Mouse (Mus musculus): ENCODE results near the gene Tnnc1.

DNA sequence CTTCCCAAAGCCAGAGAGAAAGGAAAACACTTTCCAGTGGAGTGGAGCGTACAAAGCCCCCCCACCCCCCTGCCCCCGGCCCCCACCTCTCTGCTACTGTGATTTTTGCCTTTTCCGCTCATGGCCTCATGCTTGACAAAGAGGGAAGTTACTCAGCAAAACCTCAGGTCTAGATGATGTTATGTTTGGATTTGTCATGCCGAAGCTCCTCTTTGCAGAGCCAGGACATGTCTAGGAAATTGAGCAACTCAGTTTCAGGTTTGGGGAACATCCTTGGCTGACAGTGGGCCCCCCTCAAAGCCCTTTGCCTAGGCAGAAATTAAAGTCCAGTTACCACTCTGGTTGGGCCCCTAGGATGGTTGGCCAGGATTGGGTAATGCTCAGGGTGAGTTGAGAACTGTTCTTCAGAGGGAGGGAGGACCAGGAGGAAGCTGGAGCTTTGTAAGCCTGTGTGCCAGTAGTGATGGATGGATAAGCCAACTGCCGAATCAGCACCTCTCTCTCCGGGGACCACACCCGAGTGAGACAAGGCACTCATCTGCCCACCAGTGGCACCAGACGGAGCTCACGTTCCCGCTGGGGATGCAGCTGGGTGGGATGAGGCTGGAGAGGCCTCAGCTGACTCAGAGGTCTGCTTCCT, 42.0 kb upstream of the Tnnc1 start:
- TF ChIP-seq CTCF (IDR thresholded peaks at IDR 0.05; ENCODE audit: low read depth, low read length) (no peak), POLR2A (IDR thresholded peaks at IDR 0.05; ENCODE audit: extremely low read depth, insufficient read depth, low read length) (no peak)
